ENCODE assay signal across 16 mouse cellular contexts in the genomic region with DNA sequence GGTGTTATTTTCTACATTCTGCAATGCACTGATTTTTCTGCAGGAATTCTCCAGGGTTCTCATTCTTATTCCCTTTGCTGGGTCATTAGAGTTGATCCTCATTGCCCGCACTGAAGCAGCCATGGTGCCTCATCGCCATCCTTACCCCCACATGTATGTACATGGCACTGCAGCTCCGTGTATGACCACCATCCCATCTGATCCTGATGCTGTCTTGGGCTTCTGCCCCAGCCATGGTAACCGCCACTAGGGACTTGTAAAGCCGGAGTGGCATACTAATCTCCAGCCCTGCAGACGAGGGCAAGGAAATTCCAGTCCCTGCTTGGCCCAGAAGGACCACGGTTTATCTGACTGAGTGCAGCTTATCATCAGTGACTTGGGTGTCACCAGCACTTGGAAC.
DNase-seq lines count a peak whose midpoint lies in the region; ATAC-seq and TF ChIP-seq lines count a peak whose summit lies in the region.
"Had no signal": no experiment of that assay in that cellular context is flagged by ENCODE, and none has a peak within 500 bp of the region (broad histone marks: within the 10 kb centered on the region; RNA-seq: fewer than 3 reads in every experiment).

No protein-coding gene starts in this region.

- no peak overlapping the region for H3K9ac ChIP-seq in heart, embryonic 13.5 days
- H3K9ac ChIP-seq in kidney, embryonic 16.5 days (replicated peaks; ENCODE audit: low read length), result no peak overlapping the region
- H3K9ac ChIP-seq in midbrain, postnatal 0 days (replicated peaks; ENCODE audit: low read length, poor library complexity, severe bottlenecking), result no peak overlapping the region
- no peak overlapping the region for H3K9ac ChIP-seq in midbrain, embryonic 15.5 days
- H3K9ac ChIP-seq: forebrain, postnatal 0 days; liver, embryonic 12.5 days; stomach, embryonic 15.5 days had no signal

- intact Hi-C loops in heart, postnatal 25 days (cut with DNase I), result no loop called here

- WGBS in heart, embryonic 13.5 days, result 34% methylated on average over 7 of the region's 7 CpGs
- 66% methylated on average over 7 of the region's 7 CpGs for WGBS in kidney, embryonic 16.5 days
- WGBS in midbrain, postnatal 0 days, result 48% methylated on average over 7 of the region's 7 CpGs
- 48% methylated on average over 7 of the region's 7 CpGs for WGBS in midbrain, embryonic 15.5 days

- no peaks in the 10 kb centered on the region for H3K27me3 ChIP-seq in heart, embryonic 13.5 days (replicated peaks)
- no peaks in the 10 kb centered on the region for H3K27me3 ChIP-seq in kidney, embryonic 16.5 days (ENCODE audit: insufficient read depth, low read length)
- H3K27me3 ChIP-seq in midbrain, postnatal 0 days (ENCODE audit: insufficient read depth, low read length), result no peaks in the 10 kb centered on the region
- H3K27me3 ChIP-seq in midbrain, embryonic 15.5 days (replicated peaks), result no peaks in the 10 kb centered on the region
- H3K27me3 ChIP-seq: stomach, embryonic 15.5 days had no signal

- no peak overlapping the region for H3K4me2 ChIP-seq in heart, embryonic 13.5 days
- no peak overlapping the region for H3K4me2 ChIP-seq in kidney, embryonic 16.5 days (replicated peaks; ENCODE audit: low read depth, low read length)
- no peak overlapping the region for H3K4me2 ChIP-seq in midbrain, postnatal 0 days (ENCODE audit: low read depth, low read length, poor library complexity, severe bottlenecking)
- H3K4me2 ChIP-seq in midbrain, embryonic 15.5 days, result no peak overlapping the region
- H3K4me2 ChIP-seq: liver, embryonic 12.5 days; stomach, embryonic 15.5 days had no signal

- no peak for DNase-seq in heart, postnatal 25 days (ENCODE audit: low spot score)
- DNase-seq in kidney, postnatal 14 days, result no peak
- no peak for DNase-seq in midbrain, postnatal 0 days (ENCODE audit: low spot score)
- no peak for DNase-seq in spleen, postnatal 36 days (ENCODE audit: low spot score in 2 of 2)
- DNase-seq: adrenal gland, postnatal 25 days; cerebellum, adult 2 months; forebrain, postnatal 0 days; kidney, adult 9 months; spleen, adult 18-20 months had no signal

- H3K36me3 ChIP-seq in heart, embryonic 13.5 days, result no peaks in the 10 kb centered on the region
- H3K36me3 ChIP-seq in kidney, embryonic 16.5 days (ENCODE audit: insufficient read depth, low read length), result no peaks in the 10 kb centered on the region
- H3K36me3 ChIP-seq in midbrain, postnatal 0 days (ENCODE audit: insufficient read depth, low read length), result no peaks in the 10 kb centered on the region
- no peaks in the 10 kb centered on the region for H3K36me3 ChIP-seq in midbrain, embryonic 15.5 days (replicated peaks)
- H3K36me3 ChIP-seq: embryonic facial prominence, embryonic 10.5 days; liver, embryonic 12.5 days; stomach, embryonic 15.5 days had no signal

- ATAC-seq in heart, embryonic 13.5 days (ENCODE audit: extremely low read depth, insufficient number of reproducible peaks, low FRiP score, low TSS enrichment), result no peak
- ATAC-seq in kidney, embryonic 16.5 days (ENCODE audit: low FRiP score, low TSS enrichment), result no peak
- no peak for ATAC-seq in midbrain, postnatal 0 days (ENCODE audit: low FRiP score)
- ATAC-seq in midbrain, embryonic 15.5 days (replicated peaks), result no peak; the same call in 1 of the 2 replicates
- ATAC-seq: forebrain, postnatal 0 days; liver, embryonic 12.5 days had no signal

- peak overlapping the region; percentile 41 for H3K27ac ChIP-seq in heart, embryonic 13.5 days (replicated peaks)
- peak overlapping the region; percentile 74; the same call in 1 of the 2 replicates for H3K27ac ChIP-seq in kidney, embryonic 16.5 days (ENCODE audit: low read length)
- no peak overlapping the region for H3K27ac ChIP-seq in midbrain, postnatal 0 days (ENCODE audit: low read depth, low read length)
- no peak overlapping the region for H3K27ac ChIP-seq in midbrain, embryonic 15.5 days
- H3K27ac ChIP-seq: embryonic facial prominence, embryonic 10.5 days; left cerebral cortex, adult 2 months; liver, embryonic 12.5 days; stomach, embryonic 15.5 days had no signal

- no peak overlapping the region for H3K4me3 ChIP-seq in heart, embryonic 13.5 days
- H3K4me3 ChIP-seq in kidney, embryonic 16.5 days (ENCODE audit: low read length), result no peak overlapping the region
- no peak overlapping the region for H3K4me3 ChIP-seq in midbrain, postnatal 0 days (ENCODE audit: low read depth, low read length)
- H3K4me3 ChIP-seq in midbrain, embryonic 15.5 days, result no peak overlapping the region
- H3K4me3 ChIP-seq: embryonic facial prominence, embryonic 10.5 days; left cerebral cortex, adult 2 months; liver, embryonic 12.5 days; stomach, embryonic 15.5 days had no signal

- no peaks in the 10 kb centered on the region for H3K9me3 ChIP-seq in heart, embryonic 13.5 days
- no peaks in the 10 kb centered on the region for H3K9me3 ChIP-seq in kidney, embryonic 16.5 days (ENCODE audit: low read length)
- H3K9me3 ChIP-seq in midbrain, postnatal 0 days (ENCODE audit: low read length), result no peaks in the 10 kb centered on the region
- H3K9me3 ChIP-seq in midbrain, embryonic 15.5 days, result no peaks in the 10 kb centered on the region
- H3K9me3 ChIP-seq: embryonic facial prominence, embryonic 10.5 days; liver, embryonic 12.5 days; stomach, embryonic 15.5 days had no signal

- peaks cover 45% of the 10 kb centered on the region for H3K4me1 ChIP-seq in heart, embryonic 13.5 days
- H3K4me1 ChIP-seq in kidney, embryonic 16.5 days (ENCODE audit: insufficient read depth, low read length), result peaks cover 61% of the 10 kb centered on the region
- H3K4me1 ChIP-seq in midbrain, postnatal 0 days (ENCODE audit: insufficient read depth, low read length), result no peaks in the 10 kb centered on the region
- H3K4me1 ChIP-seq in midbrain, embryonic 15.5 days, result no peaks in the 10 kb centered on the region
- H3K4me1 ChIP-seq: liver, embryonic 12.5 days had no signal

- TF ChIP-seq CTCF in midbrain, postnatal 0 days (IDR thresholded peaks at IDR 0.05), result peak; percentile 5; the same call in 1 of the 2 replicates

Comparison
In these comparisons a context has a peak if more than half of its experiments do, and no peak if none do; other contexts are left out.
1. H3K27ac ChIP-seq: peak in heart, embryonic 13.5 days (single experiment) and kidney, embryonic 16.5 days (single experiment); none in midbrain, postnatal 0 days (single experiment) and midbrain, embryonic 15.5 days (single experiment).